Mouse (Mus musculus) olfactory bulb, adult 2 months (tissue): Measurements from ENCODE around the gene Slc12a5.

Source experiments
- CTCF ChIP-seq: fragments of 200-500 bp; IDR thresholded peaks from 2 replicates; pipeline ENCODE4 v1.5.1; 2012; ENCODE audit warnings: low read depth, mild to moderate bottlenecking, low read length, moderate library complexity; ENCODE audit not compliant: insufficient read depth
- POLR2A ChIP-seq: fragments of 200-500 bp; IDR thresholded peaks from 2 replicates; pipeline ENCODE4 v1.6.1; 2012; ENCODE audit warnings: mild to moderate bottlenecking, low read depth, low read length, moderate library complexity; ENCODE audit not compliant: insufficient read depth

GRCm38 (mm10) chr2:165010351-165010750 is 49.7 kb downstream of the Slc12a5 start:
- TF ChIP-seq CTCF (no peak), POLR2A (no peak)
